Comparison of ENCODE assay signal across 14 mouse cellular contexts in genomic region chr11:108165725-108166124, GRCm38 (mm10).
DNase-seq lines count a peak whose midpoint lies in the region; ATAC-seq lines count a peak whose summit lies in the region.
"Had no signal": no experiment of that assay in that cellular context is flagged by ENCODE, and none has a peak within 500 bp of the region (broad histone marks: within the 10 kb centered on the region; RNA-seq: fewer than 3 reads in every experiment).

No protein-coding gene starts in this region.

- peaks cover 11% of the 10 kb centered on the region for H3K4me1 ChIP-seq in neural tube, embryonic 13.5 days (replicated peaks)
- H3K4me1 ChIP-seq in heart, embryonic 16.5 days (ENCODE audit: control insufficient read depth, insufficient read depth, low read length) = peaks cover 23% of the 10 kb centered on the region
- H3K4me1 ChIP-seq: liver, embryonic 12.5 days had no signal

- H3K4me2 ChIP-seq in neural tube, embryonic 13.5 days = no peak overlapping the region
- H3K4me2 ChIP-seq in heart, embryonic 16.5 days (ENCODE audit: low read depth, low read length) = peak overlapping the region; percentile 41; the same call in 1 of the 2 replicates
- H3K4me2 ChIP-seq: hindbrain, embryonic 15.5 days; liver, embryonic 12.5 days had no signal

- 69% methylated on average over 9 of the region's 9 CpGs for WGBS in neural tube, embryonic 13.5 days
- WGBS in heart, embryonic 16.5 days = 26% methylated on average over 9 of the region's 9 CpGs

- no peak for ATAC-seq in neural tube, embryonic 13.5 days (ENCODE audit: low read depth)
- peak; percentile 87 for ATAC-seq in heart, embryonic 16.5 days (replicated peaks; ENCODE audit: extremely low read depth, insufficient read depth, low FRiP score)
- ATAC-seq: liver, embryonic 12.5 days; Patski had no signal

- 0 out of 2 replicates have a peak, but pooled peaks cover 6% of the 10 kb centered on the region for H3K9me3 ChIP-seq in neural tube, embryonic 13.5 days
- 0 out of 2 replicates have a peak, but pooled peaks cover 4% of the 10 kb centered on the region for H3K9me3 ChIP-seq in heart, embryonic 16.5 days (replicated peaks; ENCODE audit: control insufficient read depth, low read length)
- H3K9me3 ChIP-seq: hindbrain, embryonic 15.5 days; liver, embryonic 12.5 days had no signal

- no peaks in the 10 kb centered on the region for H3K36me3 ChIP-seq in neural tube, embryonic 13.5 days
- no peaks in the 10 kb centered on the region for H3K36me3 ChIP-seq in heart, embryonic 16.5 days (ENCODE audit: control insufficient read depth, insufficient read depth)
- H3K36me3 ChIP-seq: hindbrain, embryonic 15.5 days; liver, embryonic 12.5 days had no signal

- H3K27ac ChIP-seq in neural tube, embryonic 13.5 days (replicated peaks) = 0 out of 2 replicates have a peak overlapping the region, but pooled peaks have one; percentile 18
- peak overlapping the region; percentile 92 for H3K27ac ChIP-seq in heart, embryonic 16.5 days (ENCODE audit: low read length)
- H3K27ac ChIP-seq: hindbrain, embryonic 15.5 days; kidney, postnatal 0 days; liver, embryonic 12.5 days had no signal

- no peak overlapping the region for H3K9ac ChIP-seq in neural tube, embryonic 13.5 days
- peak overlapping the region; percentile 43; the same call in 1 of the 2 replicates for H3K9ac ChIP-seq in heart, embryonic 16.5 days (ENCODE audit: low read length)
- H3K9ac ChIP-seq: hindbrain, embryonic 15.5 days; liver, embryonic 12.5 days had no signal

- no peak overlapping the region for H3K4me3 ChIP-seq in neural tube, embryonic 13.5 days
- no peak overlapping the region for H3K4me3 ChIP-seq in heart, embryonic 16.5 days (ENCODE audit: low read length)
- H3K4me3 ChIP-seq: hindbrain, embryonic 15.5 days; liver, embryonic 12.5 days had no signal

- no peaks in the 10 kb centered on the region for H3K27me3 ChIP-seq in neural tube, embryonic 13.5 days
- H3K27me3 ChIP-seq in heart, embryonic 16.5 days (ENCODE audit: control insufficient read depth, insufficient read depth, low read length) = no peaks in the 10 kb centered on the region
- H3K27me3 ChIP-seq: hindbrain, embryonic 15.5 days; liver, embryonic 12.5 days; Patski had no signal

- DNase-seq in gastrocnemius, adult 18-20 months (ENCODE audit: low spot score) = peak; percentile 53
- no peak for DNase-seq in gastrocnemius, postnatal 10 days
- no peak for DNase-seq in neural tube, embryonic 10.5 days (ENCODE audit: extremely low spot score, low spot score)
- no peak for DNase-seq in c-Kit-positive CD71-positive TER-119-positive erythroid progenitor cells, embryonic 14.5 days (ENCODE audit: low spot score)
- DNase-seq in adrenal gland, adult (ENCODE audit: inconsistent age in 2 of 2, low spot score in 1 of 2) = no peak
- DNase-seq in left cerebral cortex, adult 11 months (ENCODE audit: low spot score) = no peak
- DNase-seq: B cell, adult 2 months; thymus, postnatal 36 days had no signal
